Mouse (Mus musculus): Measurements from ENCODE around the gene Pawr. TPM values are rescaled to one million over a fixed set of nuclear protein-coding genes. Genes with fewer than 3 reads are reported as not detected.

Gene Pawr
- total and polyA plus RNA-seq, 2 experiments from 2014 or later = 2.7 to 3.5 TPM

DNA sequence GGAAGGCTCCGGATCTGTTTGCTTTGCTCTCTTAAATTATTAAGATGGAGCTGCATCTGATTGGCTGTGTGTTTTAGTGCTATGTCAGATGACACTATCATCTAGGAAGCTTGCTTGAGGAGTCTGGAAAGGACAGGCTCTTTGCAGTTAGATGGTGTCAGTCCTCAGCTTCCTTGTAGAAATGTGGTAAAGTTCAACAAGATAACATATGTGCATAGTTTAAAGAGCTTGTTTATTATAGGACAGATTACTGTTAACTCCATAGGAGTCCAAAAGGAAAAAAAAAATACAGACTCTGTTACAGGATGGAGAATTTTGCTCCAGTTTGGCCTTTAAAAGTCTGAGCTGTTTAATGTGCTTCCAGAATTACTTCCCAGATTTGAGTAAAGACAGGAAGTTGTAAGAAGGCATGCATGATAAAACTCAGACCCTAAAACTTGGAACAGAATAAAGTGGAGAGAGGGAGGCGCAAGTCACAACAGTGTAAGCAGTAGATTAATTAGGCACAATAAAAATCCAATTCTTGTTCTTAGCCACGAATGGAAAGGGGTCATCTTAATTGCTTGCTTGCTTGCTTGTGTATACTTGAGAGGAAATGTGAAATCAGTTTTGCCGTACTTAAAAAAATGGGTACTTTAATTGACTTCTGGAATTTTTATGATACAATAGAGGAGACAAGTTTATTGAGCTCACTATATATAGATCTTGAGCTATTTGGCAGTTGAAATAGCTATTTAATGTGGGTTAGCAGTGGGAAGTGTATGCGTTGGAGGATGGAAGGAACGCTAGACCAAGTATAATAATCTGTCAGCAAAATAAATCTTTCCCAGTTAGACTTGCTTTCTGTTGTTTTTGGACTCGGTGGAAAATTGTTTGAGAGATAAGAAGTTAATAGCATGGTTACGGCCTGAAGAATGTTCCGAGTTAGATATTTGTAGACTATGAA lies 18.5 kb downstream of the Pawr start:
- Histone ChIP-seq H3K4me2 (ENCODE audit: low read depth, low read length) (no peak overlapping the region), H3K4me1 (ENCODE audit: control insufficient read depth, insufficient read depth) (no peaks in the 10 kb centered on the region), H3K9me3 (replicated peaks; ENCODE audit: control insufficient read depth, low read length) (no peaks in the 10 kb centered on the region), H3K9ac (replicated peaks; ENCODE audit: low read depth, low read length) (no peak overlapping the region), H3K4me3 (ENCODE audit: low read depth, low read length) (no peak overlapping the region), H3K36me3 (replicated peaks; ENCODE audit: control insufficient read depth, insufficient read depth, low read length) (no peaks in the 10 kb centered on the region), H3K27ac (ENCODE audit: low read depth) (no peak overlapping the region), H3K27me3 (ENCODE audit: control insufficient read depth, insufficient read depth, low read length) (no peaks in the 10 kb centered on the region)
- 60% methylated on average over 9 of the region's 9 CpGs for WGBS
- no peak for DNase-seq (ENCODE audit: low spot score)
- TF ChIP-seq CTCF (IDR thresholded peaks at IDR 0.05; ENCODE audit: low read depth) (no peak), EP300 (IDR thresholded peaks at IDR 0.05; ENCODE audit: low read depth) (no peak)
- no peak for ATAC-seq (ENCODE audit: insufficient read depth, low read depth)

GRCm38 (mm10) chr10:108352944-108353343 lies 21.0 kb downstream of the Pawr start:
- TF ChIP-seq CTCF (IDR thresholded peaks at IDR 0.05; ENCODE audit: low read depth) (no peak), EP300 (IDR thresholded peaks at IDR 0.05; ENCODE audit: low read depth) (no peak)
- no peak for ATAC-seq (ENCODE audit: insufficient read depth, low read depth)
- Histone ChIP-seq H3K36me3 (replicated peaks; ENCODE audit: control insufficient read depth, insufficient read depth, low read length) (no peaks in the 10 kb centered on the region), H3K9me3 (replicated peaks; ENCODE audit: control insufficient read depth, low read length) (no peaks in the 10 kb centered on the region), H3K27me3 (ENCODE audit: control insufficient read depth, insufficient read depth, low read length) (no peaks in the 10 kb centered on the region), H3K4me1 (ENCODE audit: control insufficient read depth, insufficient read depth) (no peaks in the 10 kb centered on the region), H3K27ac (ENCODE audit: low read depth) (no peak overlapping the region), H3K4me2 (ENCODE audit: low read depth, low read length) (no peak overlapping the region), H3K9ac (replicated peaks; ENCODE audit: low read depth, low read length) (no peak overlapping the region), H3K4me3 (ENCODE audit: low read depth, low read length) (no peak overlapping the region)
- 85% methylated on average over 10 of the region's 10 CpGs for WGBS
- no peak for DNase-seq (ENCODE audit: low spot score)

DNA sequence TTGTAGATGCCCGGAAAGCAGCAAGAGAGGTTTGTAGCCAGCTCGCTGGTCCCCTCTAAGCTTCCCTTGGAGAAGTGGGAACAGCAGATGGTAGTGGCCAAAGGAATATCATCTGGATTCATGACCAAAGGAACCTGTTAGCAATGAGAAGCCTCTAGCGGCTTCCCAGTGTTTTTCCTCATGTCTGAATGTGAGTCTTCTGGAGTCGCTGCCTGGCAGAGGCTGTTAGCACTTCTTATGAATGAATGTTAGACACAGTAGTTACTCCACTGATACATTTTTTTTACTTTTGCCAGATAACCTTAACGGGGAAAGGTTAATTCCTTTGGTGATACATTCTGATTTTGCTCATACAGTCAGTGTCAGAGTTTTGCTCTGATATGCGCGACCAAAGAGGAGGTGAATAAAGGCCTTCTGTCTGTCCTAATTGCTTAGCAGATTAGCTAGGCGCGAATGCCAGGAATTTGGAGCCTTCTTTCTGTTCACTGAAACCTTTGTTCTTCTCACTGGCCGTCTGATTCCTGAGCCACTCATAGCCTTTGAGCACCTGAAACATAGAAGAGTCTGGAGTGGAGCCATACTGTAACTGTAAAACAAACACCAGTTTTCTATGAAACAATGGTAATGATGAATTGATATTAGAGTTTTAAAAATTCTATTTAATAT lies 22.9 kb downstream of the Pawr start:
- Histone ChIP-seq H3K27ac (ENCODE audit: low read depth) (no peak overlapping the region), H3K9ac (replicated peaks; ENCODE audit: low read depth, low read length) (no peak overlapping the region), H3K4me2 (ENCODE audit: low read depth, low read length) (no peak overlapping the region), H3K36me3 (replicated peaks; ENCODE audit: control insufficient read depth, insufficient read depth, low read length) (no peaks in the 10 kb centered on the region), H3K9me3 (replicated peaks; ENCODE audit: control insufficient read depth, low read length) (no peaks in the 10 kb centered on the region), H3K4me3 (ENCODE audit: low read depth, low read length) (no peak overlapping the region), H3K4me1 (ENCODE audit: control insufficient read depth, insufficient read depth) (no peaks in the 10 kb centered on the region), H3K27me3 (ENCODE audit: control insufficient read depth, insufficient read depth, low read length) (no peaks in the 10 kb centered on the region)
- ATAC-seq (ENCODE audit: insufficient read depth, low read depth) (no peak), DNase-seq (ENCODE audit: low spot score) (no peak)
- TF ChIP-seq EP300 (IDR thresholded peaks at IDR 0.05; ENCODE audit: low read depth) = no peak
- no peak for TF ChIP-seq CTCF (IDR thresholded peaks at IDR 0.05; ENCODE audit: low read depth)
- WGBS = 40% methylated on average over 10 of the region's 10 CpGs

DNA sequence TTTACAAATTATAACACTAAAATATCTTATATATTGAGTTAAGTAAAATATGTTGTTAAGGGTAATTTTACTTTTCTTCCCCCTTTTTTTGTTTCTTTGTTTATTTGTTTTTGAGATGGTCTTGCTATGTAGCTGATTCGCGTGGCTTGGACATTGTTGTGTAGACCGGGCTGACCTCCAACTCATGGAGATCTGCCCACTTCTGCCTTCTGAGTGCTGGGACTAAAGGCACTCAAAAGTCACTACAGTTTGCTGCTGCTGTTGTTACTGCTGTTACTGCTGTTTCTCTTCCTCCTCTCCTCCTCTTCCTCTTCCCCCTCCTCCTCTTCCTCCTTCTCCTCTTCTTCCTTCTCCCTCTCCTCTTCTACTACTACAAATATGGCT lies 23.5 kb downstream of the Pawr start:
- Histone ChIP-seq H3K27me3 (ENCODE audit: control insufficient read depth, insufficient read depth, low read length) (no peaks in the 10 kb centered on the region), H3K9me3 (replicated peaks; ENCODE audit: control insufficient read depth, low read length) (no peaks in the 10 kb centered on the region), H3K4me3 (ENCODE audit: low read depth, low read length) (no peak overlapping the region), H3K9ac (replicated peaks; ENCODE audit: low read depth, low read length) (no peak overlapping the region), H3K4me1 (ENCODE audit: control insufficient read depth, insufficient read depth) (no peaks in the 10 kb centered on the region), H3K4me2 (ENCODE audit: low read depth, low read length) (no peak overlapping the region), H3K36me3 (replicated peaks; ENCODE audit: control insufficient read depth, insufficient read depth, low read length) (no peaks in the 10 kb centered on the region), H3K27ac (ENCODE audit: low read depth) (no peak overlapping the region)
- no peak for DNase-seq (ENCODE audit: low spot score)
- ATAC-seq (ENCODE audit: insufficient read depth, low read depth) = no peak
- 72% methylated on average over 3 of the region's 3 CpGs for WGBS
- TF ChIP-seq EP300 (IDR thresholded peaks at IDR 0.05; ENCODE audit: low read depth) (no peak), CTCF (IDR thresholded peaks at IDR 0.05; ENCODE audit: low read depth) (no peak)

DNA sequence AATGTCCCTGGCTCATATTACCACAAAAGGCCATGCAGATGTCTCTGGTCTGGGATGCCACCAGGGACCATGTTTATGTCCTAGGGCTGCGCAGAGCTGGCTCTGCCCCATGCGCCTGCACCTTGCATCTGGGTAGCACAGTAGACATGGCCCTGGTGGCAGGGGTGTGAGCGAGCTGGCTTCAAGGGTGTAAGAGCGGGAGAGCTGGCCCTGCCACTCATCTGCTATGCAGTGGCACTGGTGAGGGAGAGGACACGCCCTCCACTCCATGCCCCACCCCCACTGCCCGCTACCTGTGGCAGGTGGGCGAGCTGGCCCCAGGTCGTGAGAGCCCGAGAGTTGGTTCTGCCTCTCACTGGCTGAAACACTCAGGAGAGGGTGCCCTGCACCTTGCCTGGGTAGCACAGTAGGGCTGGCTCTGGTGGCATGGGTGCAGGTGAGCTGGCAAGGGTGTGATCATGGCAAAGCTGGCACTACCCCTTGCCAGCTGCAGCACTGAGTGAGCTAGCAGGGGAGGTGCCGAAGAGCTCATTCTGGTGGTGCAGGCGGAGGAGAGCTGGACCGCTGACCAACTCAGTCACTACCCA lies 24.8 kb downstream of the Pawr start:
- 90% methylated on average over 12 of the region's 12 CpGs for WGBS
- Histone ChIP-seq H3K9ac (replicated peaks; ENCODE audit: low read depth, low read length) (no peak overlapping the region), H3K4me1 (ENCODE audit: control insufficient read depth, insufficient read depth) (no peaks in the 10 kb centered on the region), H3K4me2 (ENCODE audit: low read depth, low read length) (no peak overlapping the region), H3K4me3 (ENCODE audit: low read depth, low read length) (no peak overlapping the region), H3K36me3 (replicated peaks; ENCODE audit: control insufficient read depth, insufficient read depth, low read length) (no peaks in the 10 kb centered on the region), H3K9me3 (replicated peaks; ENCODE audit: control insufficient read depth, low read length) (no peaks in the 10 kb centered on the region), H3K27me3 (ENCODE audit: control insufficient read depth, insufficient read depth, low read length) (no peaks in the 10 kb centered on the region), H3K27ac (ENCODE audit: low read depth) (no peak overlapping the region)
- no peak for TF ChIP-seq EP300 (IDR thresholded peaks at IDR 0.05; ENCODE audit: low read depth)
- no peak for TF ChIP-seq CTCF (IDR thresholded peaks at IDR 0.05; ENCODE audit: low read depth)
- ATAC-seq (ENCODE audit: insufficient read depth, low read depth) = no peak
- no peak for DNase-seq (ENCODE audit: low spot score)

Data from heart, postnatal 0 days (tissue).